Comparison of ENCODE assay signal across 8 mouse cellular contexts in genomic region chr10:116330458-116330857, GRCm38 (mm10). TPM values are rescaled to one million over a fixed set of nuclear protein-coding genes. Genes with fewer than 3 reads are reported as not detected.
A peak's percentile ranks its signal among the peaks of the same experiment; 100 is the strongest.
DNase-seq lines count a peak whose midpoint lies in the region; ATAC-seq and TF ChIP-seq lines count a peak whose summit lies in the region.

No protein-coding gene starts in this region.

- no peak; the same call in 1 of the 2 replicates for ATAC-seq in forebrain, embryonic 12.5 days (ENCODE audit: low FRiP score)

- no peaks in the 10 kb centered on the region for H3K27me3 ChIP-seq in ES-Bruce4 (ENCODE audit: control insufficient read depth, insufficient read depth, low read length, poor library complexity, severe bottlenecking)
- H3K27me3 ChIP-seq in forebrain, embryonic 12.5 days, result 0 out of 2 replicates have a peak, but pooled peaks cover 6% of the 10 kb centered on the region

- H3K27ac ChIP-seq in ES-Bruce4 (ENCODE audit: insufficient read depth, low read length), result no peak overlapping the region
- H3K27ac ChIP-seq in forebrain, embryonic 12.5 days, result no peak overlapping the region

- H3K9ac ChIP-seq in ES-Bruce4 (ENCODE audit: low read depth, poor library complexity, severe bottlenecking), result no peak overlapping the region
- H3K9ac ChIP-seq in forebrain, embryonic 12.5 days, result no peak overlapping the region

- H3K4me1 ChIP-seq in ES-Bruce4 (ENCODE audit: control insufficient read depth, insufficient read depth, low read length), result no peaks in the 10 kb centered on the region
- H3K4me1 ChIP-seq in forebrain, embryonic 12.5 days, result peaks cover 7% of the 10 kb centered on the region

- peak; percentile 65 for DNase-seq in c-Kit-positive CD71-negative TER-119-negative erythroid progenitor cells, embryonic 14.5 days (ENCODE audit: low read depth)
- peak; percentile 70 to 76 for DNase-seq in heart, postnatal 36 days
- DNase-seq in layer of hippocampus, adult 11-12 months (ENCODE audit: low spot score), result peak; percentile 81
- peak; percentile 54 to 67 for DNase-seq in lung, adult 18-20 months
- DNase-seq in ovary, postnatal 10 days (ENCODE audit: low spot score), result peak; percentile 41
- peak; percentile 34 to 76 for DNase-seq in thymus, postnatal 10 days (ENCODE audit: low spot score in 2 of 2)

- 12% methylated on average over 5 of the region's 5 CpGs for WGBS in forebrain, embryonic 12.5 days

- no peaks in the 10 kb centered on the region for H3K9me3 ChIP-seq in ES-Bruce4 (replicated peaks; ENCODE audit: control insufficient read depth, insufficient read depth, low read length, poor library complexity, severe bottlenecking)
- no peaks in the 10 kb centered on the region for H3K9me3 ChIP-seq in forebrain, embryonic 12.5 days

- intact Hi-C loops in heart, postnatal 36 days (cut with DNase I), result loop anchor here (2.0 to 5.0 kb wide), 2 partner anchors 518 to 562 kb away; no protein-coding TSS in a partner anchor

- peak overlapping the region; percentile 42 for H3K4me2 ChIP-seq in forebrain, embryonic 12.5 days

- H3K4me3 ChIP-seq in ES-Bruce4 (ENCODE audit: low read depth, low read length), result no peak overlapping the region
- peak overlapping the region; percentile 14; the same call in 1 of the 2 replicates for H3K4me3 ChIP-seq in forebrain, embryonic 12.5 days (replicated peaks)

- no peaks in the 10 kb centered on the region for H3K36me3 ChIP-seq in ES-Bruce4 (ENCODE audit: control insufficient read depth, insufficient read depth, low read length, poor library complexity, severe bottlenecking)
- no peaks in the 10 kb centered on the region for H3K36me3 ChIP-seq in forebrain, embryonic 12.5 days (replicated peaks)

- peak; percentile 82 for TF ChIP-seq CTCF in ES-Bruce4 (IDR thresholded peaks at IDR 0.05; ENCODE audit: low read depth, low read length)

- TF ChIP-seq POLR2A in ES-Bruce4 (IDR thresholded peaks at IDR 0.05; ENCODE audit: insufficient read depth, low read length), result no peak

- TF ChIP-seq EP300 in ES-Bruce4 (IDR thresholded peaks at IDR 0.05; ENCODE audit: insufficient read depth, low read depth, low read length), result no peak

RNA-seq across cellular contexts. Expression of gene Ptprb, which starts 55.1 kb away (rescaled TPM):
- 0.30 and 0.37 TPM in 2 replicates for polyA plus RNA-seq in ES-Bruce4 (2011; ENCODE audit: insufficient read depth, insufficient read length, low read depth, missing spikeins)
- polyA plus RNA-seq in forebrain, embryonic 12.5 days (2016; fragmentation: Nextera tagmentation; extraction: Ambion mirVana), result 2.8 and 2.9 TPM in 2 replicates
- 10 to 100 TPM; 71.9 to 83.3 TPM for total RNA-seq in heart, postnatal 36 days (2021)
